Mouse (Mus musculus): ENCODE measurements around the gene Cdh6. TPM values are rescaled to one million over a fixed set of nuclear protein-coding genes. Genes with fewer than 3 reads are reported as not detected.

Cdh6 gene
- polyA plus RNA-seq, 1 experiment from 2014 or later: 15.8 TPM

GRCm38 (mm10) chr15:13084746-13085145, 88.7 kb downstream of the Cdh6 start:
- H3K4me3 ChIP-seq: no peak overlapping the region
- H3K4me1 ChIP-seq: no peaks in the 10 kb centered on the region
- no peak for ATAC-seq (replicated peaks)
- WGBS: 81% methylated on average over 9 of the region's 9 CpGs
- H3K27me3 ChIP-seq (replicated peaks): no peaks in the 10 kb centered on the region
- no peak overlapping the region for H3K9ac ChIP-seq
- H3K27ac ChIP-seq: no peak overlapping the region
- H3K36me3 ChIP-seq (replicated peaks): no peaks in the 10 kb centered on the region
- no peaks in the 10 kb centered on the region for H3K9me3 ChIP-seq
- no peak overlapping the region for H3K4me2 ChIP-seq

- Histone ChIP-seq H3K9ac (no peak overlapping the region), H3K27ac (no peak overlapping the region), H3K4me3 (no peak overlapping the region), H3K4me2 (no peak overlapping the region), H3K27me3 (replicated peaks) (no peaks in the 10 kb centered on the region), H3K36me3 (replicated peaks) (no peaks in the 10 kb centered on the region), H3K9me3 (no peaks in the 10 kb centered on the region), H3K4me1 (no peaks in the 10 kb centered on the region)
- ATAC-seq (replicated peaks): peak; percentile 60; the same call in 1 of the 2 replicates
- 76% methylated on average over 8 of the region's 8 CpGs for WGBS
These were observed 96.4 kb downstream of the Cdh6 start for GRCm38 (mm10) chr15:13076908-13077669.

GRCm38 (mm10) chr15:13074047-13074446, 99.4 kb downstream of the Cdh6 start:
- no peak overlapping the region for H3K27ac ChIP-seq
- H3K9me3 ChIP-seq: no peaks in the 10 kb centered on the region
- no peak overlapping the region for H3K4me3 ChIP-seq
- no peak for ATAC-seq (replicated peaks)
- no peak overlapping the region for H3K9ac ChIP-seq
- no peaks in the 10 kb centered on the region for H3K4me1 ChIP-seq
- no peak overlapping the region for H3K4me2 ChIP-seq
- H3K27me3 ChIP-seq (replicated peaks): no peaks in the 10 kb centered on the region
- no peaks in the 10 kb centered on the region for H3K36me3 ChIP-seq (replicated peaks)
- WGBS: 68% methylated on average over 4 of the region's 4 CpGs

DNA sequence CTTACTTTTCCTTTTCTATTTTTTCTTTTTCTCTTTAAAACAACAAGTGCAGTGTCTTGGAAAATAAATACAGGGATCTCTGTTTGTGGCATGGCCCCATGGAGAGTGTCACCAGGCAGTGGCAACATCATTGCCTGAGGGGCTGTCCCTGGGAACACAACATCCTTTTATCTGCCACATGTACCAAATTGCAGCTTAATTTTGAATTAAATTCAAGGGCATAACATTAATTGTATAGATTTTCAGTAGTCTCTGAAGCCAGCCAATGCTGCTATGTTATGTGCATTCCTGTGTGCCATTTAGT, 105.3 kb downstream of the Cdh6 start:
- H3K27ac ChIP-seq: no peak overlapping the region
- H3K9ac ChIP-seq: no peak overlapping the region
- H3K36me3 ChIP-seq (replicated peaks): no peaks in the 10 kb centered on the region
- H3K27me3 ChIP-seq (replicated peaks): no peaks in the 10 kb centered on the region
- H3K4me1 ChIP-seq: peaks cover 7% of the 10 kb centered on the region
- no peak overlapping the region for H3K4me3 ChIP-seq
- ATAC-seq (replicated peaks): peak; percentile 55
- H3K4me2 ChIP-seq: peak overlapping the region; percentile 41
- H3K9me3 ChIP-seq: no peaks in the 10 kb centered on the region

DNA sequence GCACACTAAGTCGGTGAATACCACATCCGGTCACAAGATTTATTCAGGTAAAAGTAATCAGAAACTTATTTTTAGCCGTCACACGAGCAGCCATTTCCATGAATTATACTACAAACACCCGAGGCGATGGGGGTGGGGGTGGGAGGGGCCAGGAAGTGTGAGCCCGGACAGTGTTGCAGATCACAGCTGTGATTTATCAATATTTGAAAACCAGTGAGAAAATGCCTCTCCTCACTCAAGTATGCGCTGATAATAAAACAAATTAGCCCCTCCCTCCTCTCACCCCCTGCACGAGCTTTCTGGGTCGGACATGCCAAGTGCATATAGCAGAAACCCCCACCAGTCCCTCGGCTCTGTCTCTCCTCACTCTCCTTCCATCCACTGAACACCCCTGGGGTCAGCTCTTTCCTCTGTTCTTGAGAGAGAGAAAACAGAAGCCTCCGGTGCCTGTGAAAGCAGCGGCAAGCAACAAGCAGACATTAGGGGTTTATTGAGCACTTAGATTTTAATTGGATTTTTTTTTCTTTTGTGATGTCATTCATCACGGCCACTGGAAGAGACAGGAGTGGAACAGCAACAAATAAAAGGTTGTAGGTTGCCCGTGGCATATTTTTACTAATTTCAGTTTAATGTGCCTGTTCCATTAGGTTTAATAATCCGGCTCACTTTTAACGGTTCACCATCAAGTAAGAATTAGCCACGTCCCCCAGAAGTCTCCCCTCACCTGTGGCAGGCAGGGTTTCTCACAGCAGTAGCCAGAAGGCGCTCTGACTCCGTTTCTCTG, 105.9 kb downstream of the Cdh6 start:
- peak; percentile 69 for ATAC-seq (replicated peaks)
- Histone ChIP-seq H3K4me3 (peak overlapping the region; percentile 14), H3K27ac (no peak overlapping the region), H3K36me3 (replicated peaks) (no peaks in the 10 kb centered on the region), H3K27me3 (replicated peaks) (no peaks in the 10 kb centered on the region), H3K4me2 (peak overlapping the region; percentile 41), H3K9ac (no peak overlapping the region), H3K4me1 (peaks cover 7% of the 10 kb centered on the region), H3K9me3 (no peaks in the 10 kb centered on the region)
- WGBS: 46% methylated on average over 20 of the region's 20 CpGs

GRCm38 (mm10) chr15:13066765-13067164, 106.7 kb downstream of the Cdh6 start:
- 72% methylated on average over 9 of the region's 9 CpGs for WGBS
- Histone ChIP-seq H3K4me2 (no peak overlapping the region), H3K27me3 (replicated peaks) (no peaks in the 10 kb centered on the region), H3K36me3 (replicated peaks) (no peaks in the 10 kb centered on the region), H3K4me1 (peaks cover 7% of the 10 kb centered on the region), H3K4me3 (no peak overlapping the region), H3K9me3 (no peaks in the 10 kb centered on the region), H3K9ac (no peak overlapping the region), H3K27ac (no peak overlapping the region)
- ATAC-seq (replicated peaks): no peak

- 96% methylated on average over 13 of the region's 13 CpGs for WGBS
- H3K4me3 ChIP-seq: no peak overlapping the region
These were observed 109.8 kb downstream of the Cdh6 start for GRCm38 (mm10) chr15:13063633-13064032.

DNA sequence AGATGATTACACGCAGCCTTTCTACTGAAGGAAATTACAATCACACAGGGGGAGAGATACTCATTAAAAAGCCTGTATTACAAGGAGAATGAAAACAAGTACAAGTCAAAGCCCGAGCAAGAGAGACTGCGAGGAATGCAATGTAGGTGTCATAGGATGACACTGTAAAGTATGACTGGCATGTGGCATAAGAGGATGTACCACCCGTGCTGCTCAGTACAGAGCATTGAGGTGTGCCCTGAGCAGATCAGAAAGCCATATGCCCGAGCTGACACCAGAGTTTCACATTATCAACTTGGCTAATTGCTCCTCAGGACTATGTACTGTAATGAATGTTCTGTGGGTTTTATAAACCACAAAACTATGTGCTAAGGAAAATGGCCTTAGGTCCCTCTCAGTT, 115.7 kb downstream of the Cdh6 start:
- H3K9me3 ChIP-seq: no peaks in the 10 kb centered on the region
- 0 out of 2 replicates have a peak, but pooled peaks have one; percentile 50 for ATAC-seq (replicated peaks)
- no peak overlapping the region for H3K4me2 ChIP-seq
- H3K4me1 ChIP-seq: no peaks in the 10 kb centered on the region
- H3K9ac ChIP-seq: no peak overlapping the region
- no peaks in the 10 kb centered on the region for H3K36me3 ChIP-seq (replicated peaks)
- H3K4me3 ChIP-seq: no peak overlapping the region
- H3K27me3 ChIP-seq (replicated peaks): no peaks in the 10 kb centered on the region
- 67% methylated on average over 5 of the region's 5 CpGs for WGBS
- H3K27ac ChIP-seq: no peak overlapping the region

More at GRCm38 (mm10) chr15:13063633-13064032, 109.8 kb downstream of the Cdh6 start:
- peaks cover 7% of the 10 kb centered on the region for H3K4me1 ChIP-seq
- H3K36me3 ChIP-seq (replicated peaks): no peaks in the 10 kb centered on the region
- no peaks in the 10 kb centered on the region for H3K9me3 ChIP-seq
- ATAC-seq (replicated peaks): no peak
- H3K9ac ChIP-seq: no peak overlapping the region
- no peaks in the 10 kb centered on the region for H3K27me3 ChIP-seq (replicated peaks)
- H3K27ac ChIP-seq: no peak overlapping the region
- H3K4me2 ChIP-seq: no peak overlapping the region

- no peaks in the 10 kb centered on the region for H3K27me3 ChIP-seq (replicated peaks)
- no peaks in the 10 kb centered on the region for H3K4me1 ChIP-seq
- H3K4me3 ChIP-seq: no peak overlapping the region
- no peak overlapping the region for H3K27ac ChIP-seq
- no peaks in the 10 kb centered on the region for H3K36me3 ChIP-seq (replicated peaks)
- no peaks in the 10 kb centered on the region for H3K9me3 ChIP-seq
- no peak overlapping the region for H3K9ac ChIP-seq
- WGBS: 65% methylated on average over 10 of the region's 10 CpGs
- H3K4me2 ChIP-seq: no peak overlapping the region
- no peak for ATAC-seq (replicated peaks)
These were observed 116.2 kb downstream of the Cdh6 start for GRCm38 (mm10) chr15:13057302-13057701.

- Histone ChIP-seq H3K9ac (no peak overlapping the region), H3K27ac (no peak overlapping the region), H3K27me3 (replicated peaks) (no peaks in the 10 kb centered on the region), H3K4me2 (no peak overlapping the region), H3K4me1 (no peaks in the 10 kb centered on the region), H3K36me3 (replicated peaks) (no peaks in the 10 kb centered on the region), H3K4me3 (no peak overlapping the region), H3K9me3 (no peaks in the 10 kb centered on the region)
- WGBS: 82% methylated on average over 7 of the region's 7 CpGs
- ATAC-seq (replicated peaks): no peak
These were observed 125.6 kb downstream of the Cdh6 start for GRCm38 (mm10) chr15:13047910-13048309.

GRCm38 (mm10) chr15:13034436-13034835, 139.0 kb downstream of the Cdh6 start:
- Histone ChIP-seq H3K36me3 (replicated peaks) (no peaks in the 10 kb centered on the region), H3K4me1 (no peaks in the 10 kb centered on the region), H3K9ac (no peak overlapping the region), H3K27me3 (replicated peaks) (no peaks in the 10 kb centered on the region), H3K4me3 (no peak overlapping the region), H3K27ac (no peak overlapping the region), H3K4me2 (no peak overlapping the region), H3K9me3 (no peaks in the 10 kb centered on the region)
- WGBS: 69% methylated on average over 16 of the region's 16 CpGs
- peak; percentile 45; the same call in 1 of the 2 replicates for ATAC-seq (replicated peaks)

GRCm38 (mm10) chr15:13030641-13031040, 142.8 kb downstream of the Cdh6 start:
- Histone ChIP-seq H3K4me2 (no peak overlapping the region), H3K4me1 (no peaks in the 10 kb centered on the region), H3K9me3 (no peaks in the 10 kb centered on the region), H3K4me3 (no peak overlapping the region), H3K27ac (no peak overlapping the region), H3K9ac (no peak overlapping the region), H3K27me3 (replicated peaks) (no peaks in the 10 kb centered on the region), H3K36me3 (replicated peaks) (no peaks in the 10 kb centered on the region)
- ATAC-seq (replicated peaks): no peak
- WGBS: 81% methylated on average over 2 of the region's 2 CpGs

- Histone ChIP-seq H3K9me3 (no peaks in the 10 kb centered on the region), H3K4me1 (no peaks in the 10 kb centered on the region), H3K27me3 (replicated peaks) (no peaks in the 10 kb centered on the region), H3K27ac (no peak overlapping the region), H3K4me3 (no peak overlapping the region), H3K9ac (no peak overlapping the region), H3K4me2 (no peak overlapping the region), H3K36me3 (replicated peaks) (no peaks in the 10 kb centered on the region)
- WGBS: 80% methylated on average over 5 of the region's 5 CpGs
- ATAC-seq (replicated peaks): no peak
These were observed 146.0 kb downstream of the Cdh6 start for GRCm38 (mm10) chr15:13027513-13027912.

Measured in midbrain, embryonic 15.5 days (tissue).